Mouse (Mus musculus): ENCODE measurements at regions not wholly inside any gene's neighbourhood (a gene's known extent, or its start where the extent isn't known, plus 50 kb on each side); places are given as distances from the start of the nearest gene placed in this dataset.

DNA sequence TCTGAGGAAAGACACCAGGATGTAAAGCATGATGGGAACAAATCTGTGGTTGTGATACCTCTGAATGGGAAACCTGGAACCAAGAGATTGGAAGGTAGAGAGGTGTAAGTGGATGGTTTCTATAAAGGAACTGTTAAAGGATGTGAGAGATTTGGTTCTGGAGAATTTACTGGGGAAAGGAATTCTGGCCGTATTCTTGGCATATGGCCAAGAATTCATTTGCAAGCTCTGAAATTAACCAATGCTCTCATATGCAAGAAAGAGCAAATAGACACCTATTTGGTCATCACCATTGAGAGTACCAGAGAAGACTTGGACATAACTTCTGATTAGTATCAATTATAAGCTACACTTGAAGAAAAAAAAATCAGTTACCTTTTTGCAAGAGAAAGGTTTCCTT is 187.3 kb downstream of the Gm11146 start:
- no peaks in the 10 kb centered on the region for H3K36me3 ChIP-seq (ENCODE audit: control insufficient read depth, insufficient read depth, low read length)
- 12% methylated on average over 1 of the region's 1 CpGs for WGBS
- no peaks in the 10 kb centered on the region for H3K27me3 ChIP-seq (ENCODE audit: control insufficient read depth, insufficient read depth, low read depth, low read length)
- H3K9me3 ChIP-seq (ENCODE audit: control insufficient read depth, low read length), result no peaks in the 10 kb centered on the region
- ATAC-seq (ENCODE audit: low read depth), result no peak
- no peak overlapping the region for H3K27ac ChIP-seq (ENCODE audit: low read length)
- H3K4me2 ChIP-seq (ENCODE audit: low read depth, low read length), result no peak overlapping the region
- no peak overlapping the region for H3K4me3 ChIP-seq (ENCODE audit: low read length)
- H3K4me1 ChIP-seq (replicated peaks; ENCODE audit: control insufficient read depth, insufficient read depth, low read length), result peaks cover 7% of the 10 kb centered on the region; the same call in 1 of the 2 replicates
- H3K9ac ChIP-seq (ENCODE audit: low read length), result no peak overlapping the region

GRCm38 (mm10) chr16:77409168-77409567 is 192.7 kb downstream of the Gm11146 start:
- no peaks in the 10 kb centered on the region for H3K27me3 ChIP-seq (ENCODE audit: control insufficient read depth, insufficient read depth, low read depth, low read length)
- H3K4me1 ChIP-seq (replicated peaks; ENCODE audit: control insufficient read depth, insufficient read depth, low read length), result no peaks in the 10 kb centered on the region; the same call in 1 of the 2 replicates
- WGBS, result 90% methylated on average over 7 of the region's 7 CpGs
- no peaks in the 10 kb centered on the region for H3K36me3 ChIP-seq (ENCODE audit: control insufficient read depth, insufficient read depth, low read length)
- no peak overlapping the region for H3K4me3 ChIP-seq (ENCODE audit: low read length)
- no peak for ATAC-seq (ENCODE audit: low read depth)
- no peaks in the 10 kb centered on the region for H3K9me3 ChIP-seq (ENCODE audit: control insufficient read depth, low read length)
- H3K27ac ChIP-seq (ENCODE audit: low read length), result no peak overlapping the region
- H3K9ac ChIP-seq (ENCODE audit: low read length), result no peak overlapping the region
- H3K4me2 ChIP-seq (ENCODE audit: low read depth, low read length), result no peak overlapping the region

- Histone ChIP-seq H3K36me3 (ENCODE audit: control insufficient read depth, insufficient read depth, low read length) (no peaks in the 10 kb centered on the region), H3K4me1 (replicated peaks; ENCODE audit: control insufficient read depth, insufficient read depth, low read length) (no peaks in the 10 kb centered on the region; the same call in 1 of the 2 replicates), H3K9ac (ENCODE audit: low read length) (no peak overlapping the region), H3K9me3 (ENCODE audit: control insufficient read depth, low read length) (no peaks in the 10 kb centered on the region), H3K4me3 (ENCODE audit: low read length) (no peak overlapping the region), H3K27ac (ENCODE audit: low read length) (no peak overlapping the region), H3K27me3 (ENCODE audit: control insufficient read depth, insufficient read depth, low read depth, low read length) (no peaks in the 10 kb centered on the region), H3K4me2 (ENCODE audit: low read depth, low read length) (no peak overlapping the region)
- 74% methylated on average over 5 of the region's 5 CpGs for WGBS
- ATAC-seq (ENCODE audit: low read depth), result no peak
These were observed 194.9 kb downstream of the Gm11146 start for GRCm38 (mm10) chr16:77406999-77407398.

DNA sequence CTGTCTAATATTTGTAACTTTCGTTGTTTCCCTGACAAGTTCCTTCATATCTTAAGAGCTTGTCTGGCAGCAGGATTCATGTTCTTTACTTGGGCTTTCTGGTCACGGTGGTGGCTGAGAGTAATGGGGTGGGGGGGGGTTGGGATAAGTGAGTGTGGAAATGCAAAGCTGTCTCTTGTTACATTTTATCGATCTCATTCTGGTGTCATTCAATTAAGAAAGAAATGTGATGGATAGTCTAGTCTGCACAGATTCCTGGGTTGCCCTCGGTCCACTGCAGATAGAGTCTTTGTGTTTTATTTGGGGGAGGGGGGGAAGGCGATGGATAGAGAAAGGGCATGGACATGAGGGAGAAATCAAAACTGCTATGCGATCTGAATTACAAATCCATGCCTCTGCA is 196.0 kb downstream of the Gm11146 start:
- H3K4me3 ChIP-seq (ENCODE audit: low read length), result no peak overlapping the region
- no peak overlapping the region for H3K9ac ChIP-seq (ENCODE audit: low read length)
- H3K4me2 ChIP-seq (ENCODE audit: low read depth, low read length), result no peak overlapping the region
- H3K27ac ChIP-seq (ENCODE audit: low read length), result no peak overlapping the region
- ATAC-seq (ENCODE audit: low read depth), result no peak
- peaks cover 3% of the 10 kb centered on the region for H3K4me1 ChIP-seq (replicated peaks; ENCODE audit: control insufficient read depth, insufficient read depth, low read length)
- WGBS, result 55% methylated on average over 6 of the region's 6 CpGs
- no peaks in the 10 kb centered on the region for H3K36me3 ChIP-seq (ENCODE audit: control insufficient read depth, insufficient read depth, low read length)
- no peaks in the 10 kb centered on the region for H3K27me3 ChIP-seq (ENCODE audit: control insufficient read depth, insufficient read depth, low read depth, low read length)
- no peaks in the 10 kb centered on the region for H3K9me3 ChIP-seq (ENCODE audit: control insufficient read depth, low read length)

- Histone ChIP-seq H3K36me3 (ENCODE audit: control insufficient read depth, insufficient read depth, low read length) (no peaks in the 10 kb centered on the region), H3K27me3 (ENCODE audit: control insufficient read depth, insufficient read depth, low read depth, low read length) (no peaks in the 10 kb centered on the region), H3K4me1 (replicated peaks; ENCODE audit: control insufficient read depth, insufficient read depth, low read length) (peaks cover 5% of the 10 kb centered on the region), H3K9me3 (ENCODE audit: control insufficient read depth, low read length) (no peaks in the 10 kb centered on the region), H3K4me3 (ENCODE audit: low read length) (no peak overlapping the region), H3K27ac (ENCODE audit: low read length) (no peak overlapping the region), H3K9ac (ENCODE audit: low read length) (no peak overlapping the region), H3K4me2 (ENCODE audit: low read depth, low read length) (no peak overlapping the region)
- ATAC-seq (ENCODE audit: low read depth), result no peak
- WGBS, result 50% methylated on average over 8 of the region's 8 CpGs
These were observed 196.6 kb downstream of the Gm11146 start for GRCm38 (mm10) chr16:77405181-77405818.

DNA sequence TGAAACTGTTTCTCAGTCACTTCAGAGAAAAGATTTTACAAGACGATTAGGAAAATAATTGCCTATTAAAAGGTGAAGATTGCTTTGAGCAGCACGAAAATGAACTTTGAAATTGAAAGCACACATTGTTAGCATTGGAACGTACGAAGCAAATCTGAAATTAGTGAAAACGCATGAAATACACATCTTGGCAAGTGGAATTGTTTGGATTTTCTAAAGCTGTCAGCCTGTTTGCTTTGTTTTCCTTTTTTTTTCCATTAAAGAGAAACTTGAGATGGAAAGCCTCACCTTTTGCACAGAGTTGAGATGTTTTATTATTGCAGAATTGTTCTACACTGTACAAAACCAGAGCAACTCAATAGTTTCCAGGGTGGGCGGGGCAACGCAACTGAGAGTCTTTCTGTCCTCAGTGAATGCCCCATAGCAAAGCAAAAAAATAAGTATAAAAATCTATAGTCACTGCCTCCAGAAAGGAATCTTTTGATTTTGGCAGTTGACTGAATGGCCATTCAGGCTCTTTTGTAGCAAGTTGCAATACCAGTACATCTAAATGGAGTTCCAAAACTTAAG is 199.1 kb downstream of the Gm11146 start:
- WGBS, result 81% methylated on average over 7 of the region's 7 CpGs
- no peak overlapping the region for H3K27ac ChIP-seq (ENCODE audit: low read length)
- ATAC-seq (ENCODE audit: low read depth), result no peak

DNA sequence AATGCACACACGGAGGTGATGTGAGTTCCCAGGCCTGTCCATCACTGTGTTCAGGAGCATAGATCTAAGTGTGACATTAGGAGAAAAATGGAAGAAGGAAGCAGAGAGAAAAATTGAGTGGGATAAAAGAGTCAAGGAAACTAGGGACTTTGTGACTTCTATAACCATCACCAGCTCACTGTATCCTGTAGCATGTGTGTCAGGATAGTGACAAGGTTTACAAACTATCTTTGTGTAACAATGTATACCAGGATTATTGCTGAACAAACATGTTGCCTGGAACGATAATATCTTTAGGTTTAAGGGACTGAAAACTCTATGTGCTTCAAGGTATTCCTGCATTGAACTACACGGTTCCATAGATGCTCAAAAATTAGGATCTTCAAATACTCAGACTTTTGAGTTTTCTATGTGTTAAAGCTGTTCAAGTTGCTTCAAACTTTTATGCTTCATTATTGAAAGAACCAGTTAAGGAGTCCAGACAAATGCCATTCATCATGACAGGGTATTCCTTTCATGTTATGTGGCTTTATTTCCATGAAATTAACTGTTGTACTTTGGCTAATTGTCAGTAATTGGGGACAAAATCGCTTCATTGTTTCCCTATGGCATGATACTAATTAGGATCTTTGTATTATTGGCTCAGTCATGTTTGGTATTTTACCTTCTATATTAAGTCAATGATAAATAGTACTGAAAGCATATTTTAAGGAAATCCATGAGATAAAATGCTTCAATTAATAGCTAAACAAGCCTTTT is 200.5 kb downstream of the Gm11146 start:
- Histone ChIP-seq H3K9me3 (ENCODE audit: control insufficient read depth, low read length) (no peaks in the 10 kb centered on the region), H3K36me3 (ENCODE audit: control insufficient read depth, insufficient read depth, low read length) (no peaks in the 10 kb centered on the region), H3K4me2 (ENCODE audit: low read depth, low read length) (no peak overlapping the region; the same call in 1 of the 2 replicates), H3K9ac (ENCODE audit: low read length) (no peak overlapping the region), H3K4me3 (ENCODE audit: low read length) (no peak overlapping the region), H3K27me3 (ENCODE audit: control insufficient read depth, insufficient read depth, low read depth, low read length) (no peaks in the 10 kb centered on the region), H3K27ac (ENCODE audit: low read length) (no peak overlapping the region), H3K4me1 (replicated peaks; ENCODE audit: control insufficient read depth, insufficient read depth, low read length) (peaks cover 9% of the 10 kb centered on the region)
- no peak for ATAC-seq (ENCODE audit: low read depth)
- WGBS, result 64% methylated on average over 4 of the region's 4 CpGs

More for the DNA sequence above, 199.1 kb downstream of the Gm11146 start:
- H3K4me3 ChIP-seq (ENCODE audit: low read length), result no peak overlapping the region
- no peak overlapping the region for H3K9ac ChIP-seq (ENCODE audit: low read length)
- no peaks in the 10 kb centered on the region for H3K27me3 ChIP-seq (ENCODE audit: control insufficient read depth, insufficient read depth, low read depth, low read length)
- H3K4me2 ChIP-seq (ENCODE audit: low read depth, low read length), result no peak overlapping the region
- no peaks in the 10 kb centered on the region for H3K9me3 ChIP-seq (ENCODE audit: control insufficient read depth, low read length)
- H3K36me3 ChIP-seq (ENCODE audit: control insufficient read depth, insufficient read depth, low read length), result no peaks in the 10 kb centered on the region
- peaks cover 9% of the 10 kb centered on the region for H3K4me1 ChIP-seq (replicated peaks; ENCODE audit: control insufficient read depth, insufficient read depth, low read length)

GRCm38 (mm10) chr16:77400276-77400891 is 201.5 kb downstream of the Gm11146 start:
- Histone ChIP-seq H3K36me3 (ENCODE audit: control insufficient read depth, insufficient read depth, low read length) (no peaks in the 10 kb centered on the region), H3K27ac (ENCODE audit: low read length) (no peak overlapping the region), H3K4me1 (replicated peaks; ENCODE audit: control insufficient read depth, insufficient read depth, low read length) (peaks cover 9% of the 10 kb centered on the region), H3K27me3 (ENCODE audit: control insufficient read depth, insufficient read depth, low read depth, low read length) (no peaks in the 10 kb centered on the region), H3K4me2 (ENCODE audit: low read depth, low read length) (peak overlapping the region; percentile 46), H3K4me3 (ENCODE audit: low read length) (peak overlapping the region; percentile 31), H3K9ac (ENCODE audit: low read length) (peak overlapping the region; percentile 46; the same call in 1 of the 2 replicates), H3K9me3 (ENCODE audit: control insufficient read depth, low read length) (no peaks in the 10 kb centered on the region)
- WGBS, result 3% methylated on average over 13 of the region's 13 CpGs
- peak; percentile 69 for ATAC-seq (ENCODE audit: low read depth)

GRCm38 (mm10) chr16:77399846-77400275 is 202.0 kb downstream of the Gm11146 start:
- no peaks in the 10 kb centered on the region for H3K36me3 ChIP-seq (ENCODE audit: control insufficient read depth, insufficient read depth, low read length)
- H3K4me1 ChIP-seq (replicated peaks; ENCODE audit: control insufficient read depth, insufficient read depth, low read length), result peaks cover 9% of the 10 kb centered on the region
- no peak overlapping the region for H3K27ac ChIP-seq (ENCODE audit: low read length)
- peak overlapping the region; percentile 31 for H3K4me3 ChIP-seq (ENCODE audit: low read length)
- H3K9me3 ChIP-seq (ENCODE audit: control insufficient read depth, low read length), result no peaks in the 10 kb centered on the region
- H3K27me3 ChIP-seq (ENCODE audit: control insufficient read depth, insufficient read depth, low read depth, low read length), result no peaks in the 10 kb centered on the region
- 0 out of 2 replicates have a peak, but pooled peaks have one; percentile 38 for ATAC-seq (ENCODE audit: low read depth)
- WGBS, result 13% methylated on average over 10 of the region's 10 CpGs
- peak overlapping the region; percentile 46; the same call in 1 of the 2 replicates for H3K9ac ChIP-seq (ENCODE audit: low read length)
- peak overlapping the region; percentile 46 for H3K4me2 ChIP-seq (ENCODE audit: low read depth, low read length)
